Mouse (Mus musculus): Measurements from ENCODE around the gene Kcnh2.

GRCm38 (mm10) chr5:24320894-24321293, 30.5 kb downstream of the Kcnh2 start:
- no peak for TF ChIP-seq POLR2A (IDR thresholded peaks at IDR 0.05; ENCODE audit: low read depth, low read length)
- TF ChIP-seq CTCF (IDR thresholded peaks at IDR 0.05; ENCODE audit: borderline replicate concordance, insufficient read depth, low read length), result no peak
